Mouse (Mus musculus) sigmoid colon, adult 10 weeks (tissue): ENCODE results near the gene Olfr910. TPM values are rescaled to one million over a fixed set of nuclear protein-coding genes. Genes with fewer than 3 reads are reported as not detected.

Experiments
- polyA plus RNA-seq: library from polyadenylated mRNA; stranded (reverse); fragments of 350-450 nt; fragmentation: Illumina TruSeq; extraction: RNeasy Lipid Tissue Mini Kit (QIAGEN cat#74804); gene quantifications from one replicate; pipeline ENCODE4 v1.2.3, GENCODE M21; 2014; ENCODE audit warnings: low read depth, low replicate concordance

Olfr910 gene
- not detected for polyA plus RNA-seq

DNA sequence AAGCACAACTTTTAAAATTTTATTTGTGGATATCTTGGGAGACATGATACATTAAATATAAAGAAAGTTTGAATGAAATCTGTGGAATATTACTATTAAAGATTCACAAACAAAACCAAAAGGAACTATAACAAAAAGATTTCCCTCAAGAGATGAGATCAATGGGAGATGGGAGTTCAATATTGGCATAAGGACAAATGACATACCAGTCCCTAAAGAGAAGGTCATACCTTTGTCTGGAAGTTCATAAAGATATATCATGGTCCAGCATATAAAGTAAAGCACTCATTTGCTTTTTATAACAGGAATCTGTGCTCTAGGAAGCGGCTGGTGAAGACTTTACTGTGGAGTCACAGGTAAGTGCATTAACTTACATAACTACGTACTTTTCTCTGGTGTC, at the start of gene Olfr910:
Gene Olfr910 (plus strand): TSS at position 301 of the 400 bp plus-strand sequence.

DNA sequence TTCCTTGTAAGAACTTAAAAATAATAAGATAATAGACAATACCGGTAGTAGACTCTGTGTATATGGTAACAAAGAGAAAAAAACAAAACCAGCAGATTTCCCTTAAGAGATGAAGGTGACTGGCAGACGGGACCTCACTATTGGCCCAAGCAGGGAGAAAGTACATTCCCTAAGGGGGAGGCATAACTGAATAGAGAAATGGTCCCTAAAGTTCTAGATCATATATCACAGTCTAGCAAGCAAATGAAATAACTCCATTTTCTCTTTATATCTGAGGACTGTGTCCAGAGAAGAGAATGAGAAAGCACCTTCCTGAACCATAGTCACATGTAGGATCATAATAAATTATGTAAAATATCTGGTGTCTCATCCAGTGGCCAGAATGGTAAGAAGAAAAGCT, 42.1 kb upstream of the Olfr910 start, which contains the start of gene Olfr907:
Gene Olfr907 (plus strand): TSS at position 301 of the 400 bp plus-strand sequence.

GRCm38 (mm10) chr9:38521280-38521679, 16.4 kb upstream of the Olfr910 start, which contains the start of gene Olfr911-ps1:
Gene Olfr911-ps1 (plus strand): TSS chr9:38521580.

GRCm38 (mm10) chr9:38579878-38580277, 42.2 kb downstream of the Olfr910 start, which contains the start of gene Olfr912:
Gene Olfr912 (plus strand): TSS chr9:38580178.

Other genes with a start within 250 kb of the Olfr910 start
- gene Olfr896-ps1, start 246.7 kb upstream of the Olfr910 start, polyA plus RNA-seq: not detected
- not detected for gene Olfr25, start 208.8 kb upstream of the Olfr910 start, polyA plus RNA-seq
- not detected for gene Olfr898, start 189.4 kb upstream of the Olfr910 start, polyA plus RNA-seq
- not detected for gene Olfr250, start 171.0 kb upstream of the Olfr910 start, polyA plus RNA-seq
- gene Olfr251, start 160.8 kb upstream of the Olfr910 start, polyA plus RNA-seq: not detected
- gene Olfr147, start 136.2 kb upstream of the Olfr910 start, polyA plus RNA-seq: not detected
- not detected for gene Olfr901, start 108.4 kb upstream of the Olfr910 start, polyA plus RNA-seq
- not detected for gene Olfr902, start 90.2 kb upstream of the Olfr910 start, polyA plus RNA-seq
- gene Olfr904, start 74.7 kb upstream of the Olfr910 start, polyA plus RNA-seq: not detected
- gene Olfr905, start 66.7 kb upstream of the Olfr910 start, polyA plus RNA-seq: not detected
- not detected for gene Olfr906, start 50.8 kb upstream of the Olfr910 start, polyA plus RNA-seq
- not detected for gene Olfr907, start 42.0 kb upstream of the Olfr910 start, polyA plus RNA-seq
- gene Olfr911-ps1, start 16.3 kb upstream of the Olfr910 start, polyA plus RNA-seq: not detected
- gene Olfr912, start 42.3 kb downstream of the Olfr910 start, polyA plus RNA-seq: not detected
- not detected for gene Olfr913, start 54.9 kb downstream of the Olfr910 start, polyA plus RNA-seq
- gene Olfr914, start 67.3 kb downstream of the Olfr910 start, polyA plus RNA-seq: not detected
- not detected for gene Olfr916, start 122.0 kb downstream of the Olfr910 start, polyA plus RNA-seq
- gene Olfr917, start 128.0 kb downstream of the Olfr910 start, polyA plus RNA-seq: not detected
- gene Olfr918, start 136.8 kb downstream of the Olfr910 start, polyA plus RNA-seq: not detected
- not detected for gene Olfr919, start 165.8 kb downstream of the Olfr910 start, polyA plus RNA-seq
- 128 TPM for gene Vwa5a, start 180.4 kb downstream of the Olfr910 start, polyA plus RNA-seq
- 2.1 TPM for gene Olfr920, start 214.4 kb downstream of the Olfr910 start, polyA plus RNA-seq
- not detected for gene Olfr921, start 235.2 kb downstream of the Olfr910 start, polyA plus RNA-seq